Mouse (Mus musculus) liver, postnatal 0 days (tissue): ENCODE measurements around the gene Apobec3.

Experiments used
- CTCF ChIP-seq: sonication (generic); IDR thresholded peaks from 2 replicates; pipeline ENCODE4 v1.5.1; 2016; ENCODE audit warnings: antibody characterized with exemption, low read depth
- EP300 ChIP-seq: IDR thresholded peaks from 2 replicates; pipeline ENCODE4 v1.6.1; 2016; ENCODE audit warnings: antibody characterized with exemption, low read depth, mild to moderate bottlenecking

DNA sequence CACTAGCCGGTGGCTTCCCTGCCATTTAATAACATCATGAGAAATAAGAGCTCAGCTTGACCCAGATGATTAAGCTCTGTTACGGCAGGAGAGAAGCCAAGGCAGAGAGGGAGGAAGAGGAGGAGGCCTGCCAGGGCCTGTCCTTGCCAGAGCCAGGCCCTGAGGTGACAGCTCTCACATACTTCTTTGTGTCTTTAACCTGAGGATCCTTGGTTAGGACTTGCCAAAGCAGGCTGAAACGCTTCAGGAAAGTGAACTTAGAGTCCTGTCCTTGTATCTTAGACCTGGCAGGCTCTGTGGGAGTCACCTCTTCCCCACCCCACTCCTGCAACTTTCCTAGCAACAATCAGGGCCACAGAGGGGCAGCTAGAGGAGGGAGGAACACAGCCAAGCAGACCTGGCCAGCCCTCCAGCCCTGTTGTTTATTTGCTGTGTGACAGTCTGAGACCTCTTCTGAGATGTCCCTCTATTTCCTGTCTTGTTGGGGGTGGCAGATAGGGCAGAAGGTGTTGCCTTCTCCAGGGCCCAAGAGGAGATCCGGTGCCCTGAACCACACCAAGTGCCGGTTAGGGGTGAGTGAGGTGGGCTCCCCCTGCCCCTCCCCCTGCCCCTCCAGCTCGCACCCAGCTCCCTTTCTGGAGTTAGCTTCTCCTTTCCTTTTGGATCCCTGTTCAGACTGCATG lies 8.5 kb downstream of the Apobec3 start:
- TF ChIP-seq EP300 (no peak), CTCF (no peak)
